ENCODE assay signal across 24 mouse cellular contexts in the genomic region with DNA sequence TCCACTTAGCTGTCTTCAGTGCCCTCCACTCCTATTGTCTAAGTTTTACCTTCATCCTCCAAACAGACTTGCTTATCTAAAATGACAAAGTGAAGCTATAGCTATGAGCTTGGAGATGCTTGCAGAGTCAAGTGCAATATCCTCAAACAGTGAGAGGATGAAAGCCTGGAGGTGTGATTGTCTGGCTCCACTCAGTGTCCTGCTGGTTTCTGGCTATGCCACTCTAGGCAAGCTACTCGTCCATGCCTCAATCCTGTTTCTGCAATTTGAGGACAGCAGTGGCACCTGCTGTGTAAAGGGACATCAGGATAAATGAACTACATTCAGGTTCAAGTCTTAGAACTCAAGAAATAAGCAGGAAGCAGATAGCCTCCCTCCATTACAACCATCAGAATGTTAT.
DNase-seq lines count a peak whose midpoint lies in the region; ATAC-seq and TF ChIP-seq lines count a peak whose summit lies in the region.
"Had no signal": no experiment of that assay in that cellular context is flagged by ENCODE, and none has a peak within 500 bp of the region (broad histone marks: within the 10 kb centered on the region; RNA-seq: fewer than 3 reads in every experiment).

No protein-coding gene starts in this region.

- H3K36me3 ChIP-seq in thymus, adult 2 months (ENCODE audit: control insufficient read depth, insufficient read depth, low read length), result no peaks in the 10 kb centered on the region
- no peaks in the 10 kb centered on the region for H3K36me3 ChIP-seq in limb, embryonic 10.5 days
- H3K36me3 ChIP-seq: embryonic facial prominence, embryonic 12.5 days; embryonic facial prominence, embryonic 15.5 days; heart, embryonic 12.5 days; heart, embryonic 15.5 days; hindbrain, embryonic 10.5 days; hindbrain, embryonic 13.5 days; intestine, embryonic 15.5 days had no signal

- 78% methylated on average over 1 of the region's 1 CpGs for WGBS in thymus, adult 2 months
- WGBS in limb, embryonic 10.5 days, result 70% methylated on average over 1 of the region's 1 CpGs

- DNase-seq in cerebellum, postnatal 4 days (ENCODE audit: low spot score in 2 of 2), result no peak
- peak; percentile 8 for DNase-seq in cerebellum, adult 9-10 months
- no peak for DNase-seq in cerebellum, adult 8-10 months
- DNase-seq in cerebellum, postnatal 25 days, result peak; percentile 56 to 72
- DNase-seq in thymus, adult 2 months, result no peak
- no peak for DNase-seq in limb, embryonic 10.5 days (ENCODE audit: low spot score)
- DNase-seq: adrenal gland, adult 8-10 months; adrenal gland, postnatal 25 days; gastrocnemius, postnatal 25 days; heart, adult 18-20 months; heart, postnatal 10 days; heart, postnatal 36 days; kidney, adult 11 months had no signal

- H3K4me1 ChIP-seq in thymus, adult 2 months (replicated peaks; ENCODE audit: control insufficient read depth, insufficient read depth, low read length), result no peaks in the 10 kb centered on the region
- H3K4me1 ChIP-seq in limb, embryonic 10.5 days, result no peaks in the 10 kb centered on the region
- H3K4me1 ChIP-seq: embryonic facial prominence, embryonic 12.5 days; embryonic facial prominence, embryonic 15.5 days; hindbrain, embryonic 10.5 days; hindbrain, embryonic 13.5 days; intestine, embryonic 15.5 days had no signal

- H3K27me3 ChIP-seq in thymus, adult 2 months (ENCODE audit: control insufficient read depth, insufficient read depth, low read length), result no peaks in the 10 kb centered on the region
- H3K27me3 ChIP-seq in limb, embryonic 10.5 days (ENCODE audit: low read depth, poor library complexity, severe bottlenecking), result no peaks in the 10 kb centered on the region
- H3K27me3 ChIP-seq: embryonic facial prominence, embryonic 12.5 days; embryonic facial prominence, embryonic 15.5 days; heart, embryonic 12.5 days; heart, embryonic 15.5 days; hindbrain, embryonic 13.5 days; intestine, embryonic 15.5 days had no signal

- no peak overlapping the region for H3K4me3 ChIP-seq in thymus, adult 2 months (ENCODE audit: control insufficient read depth, insufficient read depth, low read length)
- H3K4me3 ChIP-seq in limb, embryonic 10.5 days, result no peak overlapping the region
- H3K4me3 ChIP-seq: embryonic facial prominence, embryonic 12.5 days; embryonic facial prominence, embryonic 15.5 days; heart, embryonic 12.5 days; heart, embryonic 15.5 days; hindbrain, embryonic 10.5 days; hindbrain, embryonic 13.5 days; intestine, embryonic 15.5 days had no signal

- no peak overlapping the region for H3K27ac ChIP-seq in thymus, adult 2 months (ENCODE audit: control insufficient read depth, insufficient read depth, low read length)
- H3K27ac ChIP-seq in limb, embryonic 10.5 days, result no peak overlapping the region
- H3K27ac ChIP-seq: embryonic facial prominence, embryonic 12.5 days; embryonic facial prominence, embryonic 15.5 days; heart, embryonic 15.5 days; hindbrain, embryonic 10.5 days; hindbrain, embryonic 13.5 days; intestine, embryonic 15.5 days had no signal

- no peak for TF ChIP-seq POLR2A in thymus, adult 2 months (IDR thresholded peaks at IDR 0.05; ENCODE audit: control insufficient read depth, extremely low read depth, insufficient read depth, low read length, poor library complexity)

- no peaks in the 10 kb centered on the region for H3K9me3 ChIP-seq in limb, embryonic 10.5 days (replicated peaks)
- H3K9me3 ChIP-seq: embryonic facial prominence, embryonic 12.5 days; embryonic facial prominence, embryonic 15.5 days; heart, embryonic 12.5 days; heart, embryonic 15.5 days; hindbrain, embryonic 10.5 days; hindbrain, embryonic 13.5 days; intestine, embryonic 15.5 days had no signal

- no peak for TF ChIP-seq CTCF in thymus, adult 2 months (IDR thresholded peaks at IDR 0.05; ENCODE audit: borderline replicate concordance, control insufficient read depth, extremely low read depth, insufficient read depth, low read length, poor library complexity)

- peak; percentile 52; the same call in 1 of the 2 replicates for ATAC-seq in cerebellum, adult (ENCODE audit: insufficient number of reproducible peaks, low FRiP score, low TSS enrichment)
- ATAC-seq: activated CD4-positive, CD25-positive, alpha-beta regulatory T cell, adult 4 months; forebrain, embryonic 14.5 days; hindbrain, embryonic 16.5 days; intestine, embryonic 15.5 days had no signal

Comparison
In these comparisons a context has a peak if more than half of its experiments do, and no peak if none do; other contexts are left out.
1. DNase-seq: peak in cerebellum, adult 9-10 months (single experiment) and cerebellum, postnatal 25 days (2 of 2); none in cerebellum, postnatal 4 days (0 of 2), cerebellum, adult 8-10 months (single experiment), thymus, adult 2 months (single experiment) and limb, embryonic 10.5 days (single experiment).